Mouse (Mus musculus) thymus, postnatal 0 days (tissue): ENCODE results near the gene Fgf22. TPM values are rescaled to one million over a fixed set of nuclear protein-coding genes. Genes with fewer than 3 reads are reported as not detected.

Source experiments
- DNase-seq: peaks from one replicate; pipeline ENCODE4 v3.0.0-alpha.2; 2015; ENCODE audit warnings: low spot score
- polyA plus RNA-seq: library from polyadenylated mRNA; unstranded; fragments of >200 nt; fragmentation: Nextera tagmentation; extraction: Ambion mirVana; gene quantifications from 2 replicates; pipeline ENCODE4 v1.2.1, GENCODE M21; 2015

Fgf22 gene
- polyA plus RNA-seq, 1 experiment from 2014 or later, result 0.23 TPM

DNA sequence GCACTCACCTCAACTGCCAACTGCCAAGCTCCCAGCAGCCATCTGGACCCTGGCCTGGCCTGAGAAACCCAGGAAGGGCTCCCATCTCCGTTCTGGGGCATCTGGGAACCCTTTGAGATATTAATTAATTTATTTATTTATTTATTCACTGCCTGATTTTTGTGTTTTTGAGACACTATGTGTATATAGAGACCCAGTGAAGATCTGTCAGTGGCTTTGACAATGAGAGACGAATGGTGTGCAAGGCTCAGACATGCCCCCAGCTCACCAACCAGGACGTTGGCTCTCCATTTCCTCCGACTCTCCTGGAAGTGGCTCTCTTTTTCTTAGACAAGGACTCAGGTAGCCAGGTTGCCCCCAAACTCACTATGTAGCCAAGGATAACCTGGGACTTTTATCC is 36.0 kb downstream of the Fgf22 start, which contains the start of gene Prss57:
Gene Prss57, minus strand, starts transcription at position 101 of the 400 bp plus-strand sequence.
- no peak for DNase-seq

DNA sequence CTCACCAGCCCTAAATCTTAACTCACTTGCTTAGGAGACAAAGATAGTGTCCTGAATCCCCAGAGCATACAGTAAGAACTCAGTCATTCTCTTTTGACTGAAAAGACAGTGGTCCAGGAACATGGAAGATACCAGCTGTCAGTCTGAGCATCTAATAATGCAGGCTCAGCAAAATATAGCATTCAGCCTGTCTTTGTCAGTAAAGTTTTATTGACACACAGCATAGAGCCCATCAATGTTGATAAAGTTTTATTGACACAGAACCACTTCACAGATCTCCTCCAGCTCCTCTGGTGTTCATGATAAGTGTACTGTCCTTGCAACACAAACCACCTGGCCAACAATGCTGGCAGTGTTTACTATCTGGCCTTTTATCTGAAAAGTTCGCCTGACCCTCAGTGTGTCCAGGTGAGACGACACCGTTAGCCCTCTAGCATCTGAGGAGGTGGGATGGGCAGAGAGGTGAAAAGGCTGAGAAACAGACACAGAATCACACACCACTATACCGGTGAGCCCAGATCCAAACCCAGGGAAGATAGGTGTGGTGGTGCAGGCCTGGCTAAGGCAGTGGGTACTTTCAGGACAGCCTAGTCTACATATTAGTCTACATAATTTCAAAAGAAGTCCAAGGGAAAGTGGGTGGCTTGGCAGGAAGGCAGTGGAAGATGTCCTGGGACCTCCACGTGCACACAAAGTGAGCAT is 37.6 kb downstream of the Fgf22 start:
- DNase-seq, result no peak

DNA sequence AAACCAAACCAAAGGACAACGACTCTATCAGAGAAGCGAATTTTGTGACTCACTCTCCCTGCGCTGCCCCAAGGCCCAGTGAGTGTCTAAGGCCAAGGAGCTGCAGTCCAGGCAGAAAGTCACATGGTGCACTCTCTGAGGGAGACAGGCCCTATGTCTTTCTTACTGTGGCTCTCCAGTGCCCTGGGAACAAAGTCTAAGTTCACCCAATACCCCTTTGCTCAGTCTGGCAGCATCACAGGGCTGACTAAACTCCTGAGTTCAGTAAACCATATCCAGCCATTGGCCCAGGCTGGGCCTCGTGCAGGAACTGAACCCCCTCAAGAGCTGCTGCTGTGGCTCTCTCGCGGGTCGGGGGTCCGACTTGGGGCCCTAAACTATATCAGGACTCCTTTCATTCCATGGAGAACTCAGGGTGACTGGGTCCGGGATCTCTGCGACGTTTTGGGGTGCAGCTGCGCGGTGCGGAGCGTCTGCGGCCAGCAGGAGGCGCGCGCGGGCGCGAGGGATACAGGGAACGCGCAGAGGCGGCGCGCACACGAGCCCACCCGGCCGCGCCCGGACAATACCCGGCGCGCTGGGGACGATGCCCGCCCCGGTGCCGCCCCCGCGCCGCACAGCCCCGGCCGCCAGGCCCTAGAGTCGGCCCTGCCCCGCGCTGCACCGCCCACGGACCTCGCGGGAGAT is 38.3 kb downstream of the Fgf22 start, which contains the start of gene Palm:
Gene Palm, plus strand, starts transcription at position 522 of the 687 bp plus-strand sequence.
- peak; percentile 83 for DNase-seq

DNA sequence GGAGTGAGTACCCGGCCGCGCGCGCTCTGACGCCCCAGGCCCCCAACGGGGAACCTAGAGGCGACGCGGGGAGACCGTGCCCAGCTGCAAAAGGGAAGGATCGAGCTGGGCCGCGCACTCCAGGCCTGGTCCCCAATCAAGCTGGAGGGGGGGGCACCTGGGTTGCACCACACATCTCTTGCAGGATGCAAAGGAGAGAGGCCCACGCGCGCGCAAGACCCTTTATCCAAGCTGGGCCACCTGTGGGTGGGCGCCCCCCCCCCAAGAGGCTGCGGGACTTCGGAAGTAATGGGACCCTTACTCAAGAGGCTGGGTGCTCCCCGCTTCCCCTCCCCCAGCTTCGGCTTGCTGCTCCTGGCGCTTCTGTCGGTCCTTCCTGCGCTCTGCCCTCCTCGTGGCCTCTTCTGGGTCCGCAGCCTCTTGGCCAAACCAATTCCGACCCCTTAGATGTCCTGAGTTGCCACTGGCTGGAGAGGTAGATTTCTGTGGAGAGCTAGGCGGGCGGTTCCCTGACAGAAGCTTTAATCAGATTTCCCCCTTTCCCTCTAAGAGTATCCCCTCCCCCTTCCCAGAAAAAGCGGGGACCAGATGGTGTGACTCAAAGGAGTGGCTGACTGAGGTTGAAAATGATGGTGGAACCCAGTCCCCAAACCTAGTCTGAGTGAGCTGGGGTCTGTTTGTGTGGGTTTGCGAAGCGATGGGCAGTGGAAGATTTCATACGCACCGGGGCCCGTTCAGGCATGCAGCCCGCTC is 39.0 kb downstream of the Fgf22 start:
- DNase-seq, result no peak

DNA sequence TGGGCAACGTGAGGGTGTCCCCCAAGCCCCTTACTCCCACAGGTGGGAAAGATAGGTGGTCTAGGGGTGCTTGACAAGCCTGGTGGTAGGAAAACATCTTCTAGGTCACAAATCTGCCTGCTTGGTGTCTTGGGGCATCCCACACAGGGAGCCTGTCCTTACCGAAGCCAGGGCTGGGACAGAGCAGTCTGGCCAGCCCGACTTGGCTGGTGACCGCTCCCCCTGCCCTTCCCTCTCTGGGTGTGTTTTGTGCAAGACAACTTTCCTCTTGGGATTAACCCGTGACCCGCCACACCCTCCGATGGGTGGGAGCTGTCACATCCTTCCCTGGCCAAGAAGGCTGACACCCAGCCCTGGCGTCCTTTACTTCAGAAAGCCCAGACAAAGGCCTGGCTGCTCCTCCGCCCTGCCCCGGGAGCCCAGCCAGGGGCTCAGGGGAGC is 39.6 kb downstream of the Fgf22 start:
- DNase-seq, result no peak

DNA sequence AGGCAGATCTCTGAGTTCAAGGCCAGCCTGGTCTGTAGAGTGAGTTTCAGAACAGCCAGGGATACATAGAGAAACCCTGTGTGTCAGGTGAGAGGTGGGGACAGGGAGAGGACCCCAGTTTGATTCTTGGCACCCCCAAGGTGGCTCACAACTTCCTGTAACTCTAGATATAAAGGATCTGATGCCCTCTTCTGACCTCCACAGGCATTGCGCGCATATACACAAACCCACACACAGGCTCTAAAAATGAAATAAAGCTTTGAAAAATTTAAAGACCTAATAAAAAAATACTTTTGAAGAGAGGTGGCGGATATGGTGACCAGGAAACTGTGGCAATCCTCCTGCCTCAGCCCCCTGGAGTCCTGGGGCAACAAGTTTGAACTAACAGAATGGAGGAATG is 41.0 kb downstream of the Fgf22 start:
- no peak for DNase-seq

DNA sequence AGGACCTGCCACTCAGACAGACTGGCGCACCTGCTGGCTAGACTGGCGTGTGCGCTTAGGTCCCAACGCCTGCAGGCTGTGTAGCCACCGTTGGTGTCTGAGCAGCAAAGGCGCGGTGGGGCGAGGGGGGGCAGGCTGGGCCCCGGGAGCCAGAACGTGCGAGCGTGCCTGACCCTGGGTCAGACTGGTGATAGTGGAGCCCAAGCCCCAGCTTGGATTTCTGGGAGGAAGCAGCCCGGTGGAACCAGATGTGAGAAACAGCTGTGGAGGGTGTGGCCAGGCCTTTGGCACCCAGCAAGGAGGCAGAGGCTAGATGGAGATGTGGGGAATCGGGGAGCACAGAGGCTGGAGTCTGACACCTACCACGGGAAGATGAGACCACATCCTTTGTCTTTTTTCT is 42.5 kb downstream of the Fgf22 start:
- peak; percentile 52 for DNase-seq

DNA sequence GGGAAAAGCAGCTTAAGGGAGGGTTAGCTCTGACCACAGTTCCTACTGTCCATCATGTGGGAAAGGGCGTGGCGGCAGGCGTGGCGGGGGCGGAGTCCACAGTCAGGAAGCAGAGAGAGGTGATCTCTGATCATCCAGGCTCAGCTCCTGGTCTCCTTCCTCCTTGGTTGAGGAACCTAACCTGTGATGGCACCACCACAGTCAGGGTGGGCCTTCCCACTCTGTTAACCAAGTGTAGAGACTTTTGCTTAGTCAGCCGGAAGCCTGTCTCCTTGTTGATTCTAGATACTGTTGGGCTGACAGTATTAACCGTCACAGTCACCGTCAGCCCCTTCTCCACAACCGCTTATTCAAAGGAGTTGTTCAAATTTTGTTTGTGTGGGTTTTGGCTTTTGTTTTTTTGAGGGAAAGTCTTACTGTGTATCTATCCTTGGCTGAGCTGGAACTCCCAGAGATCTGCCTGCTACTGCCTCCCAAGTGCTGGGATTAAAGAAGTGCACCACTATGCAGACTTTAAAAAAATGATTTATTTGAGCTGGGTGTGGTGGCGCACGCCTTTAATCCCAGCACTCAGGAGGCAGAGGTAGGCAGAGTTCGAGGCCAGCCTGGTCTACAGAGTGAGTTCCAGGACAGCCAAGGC is 43.5 kb downstream of the Fgf22 start:
- DNase-seq, result peak; percentile 54

DNA sequence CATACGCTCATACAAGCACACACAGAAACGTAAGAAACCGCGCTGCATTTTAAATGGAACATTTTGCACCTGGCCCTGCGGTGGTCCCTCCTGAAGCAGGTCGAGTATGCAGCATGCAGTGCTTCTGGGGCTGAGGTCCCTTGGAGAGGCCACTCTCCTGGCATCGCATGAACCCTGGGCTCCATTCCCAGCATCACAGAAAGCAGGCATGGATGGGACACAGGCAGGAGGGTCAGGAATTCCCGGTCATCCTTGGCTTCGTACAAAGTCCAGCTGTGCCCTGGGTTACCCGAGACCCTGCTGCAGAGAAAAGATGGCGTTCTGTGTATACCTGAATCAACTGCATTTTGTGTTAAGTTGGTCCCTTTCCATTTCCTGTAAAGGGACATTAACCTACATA is 45.6 kb downstream of the Fgf22 start:
- DNase-seq, result no peak

DNA sequence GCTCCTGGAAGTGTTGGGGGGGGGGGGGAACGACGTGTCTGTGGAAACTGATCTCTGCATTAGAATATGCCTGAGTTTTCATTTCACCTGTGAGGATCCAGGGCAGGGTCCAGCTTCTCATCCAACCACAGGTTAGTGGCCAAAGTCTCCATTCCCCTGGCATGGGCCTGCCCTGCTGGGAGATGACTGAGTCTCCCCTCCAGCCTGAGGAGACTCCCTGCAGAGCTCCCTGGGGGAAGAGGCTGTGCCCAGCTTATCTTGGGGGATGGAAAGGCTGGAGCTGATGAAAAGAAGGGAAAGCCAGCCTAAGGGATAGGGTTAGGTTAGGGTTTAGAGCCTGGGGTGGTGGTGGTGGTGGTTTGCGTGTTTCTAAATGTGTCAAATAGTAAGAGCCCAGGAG is 47.0 kb downstream of the Fgf22 start:
- no peak for DNase-seq

DNA sequence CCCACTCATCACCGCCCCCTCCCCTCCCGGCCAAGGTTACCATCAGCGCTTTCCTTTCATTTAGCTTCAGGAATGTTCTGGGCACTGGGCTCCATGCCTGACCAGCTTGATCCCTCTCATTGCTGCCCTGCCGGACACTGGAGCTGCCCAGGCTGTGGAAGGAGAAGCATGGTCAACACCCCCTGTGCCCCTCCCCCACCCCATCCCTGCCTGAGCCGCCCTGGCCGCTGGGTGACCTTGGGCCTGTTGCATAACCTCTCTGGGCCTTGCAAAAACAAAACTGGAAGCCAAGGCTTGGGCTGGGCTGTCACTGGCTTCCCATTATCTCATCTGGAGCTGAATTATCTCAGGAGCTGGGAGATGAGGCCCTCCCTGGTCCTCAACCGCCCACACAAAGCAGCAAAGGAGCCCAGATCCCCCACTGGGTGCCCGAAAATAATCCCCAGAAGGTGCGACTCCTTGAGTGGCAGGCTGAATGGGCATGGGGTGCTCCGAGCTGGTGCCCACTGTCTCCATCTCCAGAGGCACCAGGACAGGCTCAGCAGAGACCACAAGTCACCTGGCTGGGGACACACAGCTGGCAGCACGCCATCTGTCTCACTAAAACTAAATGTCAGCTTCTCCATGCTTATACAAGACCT is 47.6 kb downstream of the Fgf22 start:
- no peak for DNase-seq

DNA sequence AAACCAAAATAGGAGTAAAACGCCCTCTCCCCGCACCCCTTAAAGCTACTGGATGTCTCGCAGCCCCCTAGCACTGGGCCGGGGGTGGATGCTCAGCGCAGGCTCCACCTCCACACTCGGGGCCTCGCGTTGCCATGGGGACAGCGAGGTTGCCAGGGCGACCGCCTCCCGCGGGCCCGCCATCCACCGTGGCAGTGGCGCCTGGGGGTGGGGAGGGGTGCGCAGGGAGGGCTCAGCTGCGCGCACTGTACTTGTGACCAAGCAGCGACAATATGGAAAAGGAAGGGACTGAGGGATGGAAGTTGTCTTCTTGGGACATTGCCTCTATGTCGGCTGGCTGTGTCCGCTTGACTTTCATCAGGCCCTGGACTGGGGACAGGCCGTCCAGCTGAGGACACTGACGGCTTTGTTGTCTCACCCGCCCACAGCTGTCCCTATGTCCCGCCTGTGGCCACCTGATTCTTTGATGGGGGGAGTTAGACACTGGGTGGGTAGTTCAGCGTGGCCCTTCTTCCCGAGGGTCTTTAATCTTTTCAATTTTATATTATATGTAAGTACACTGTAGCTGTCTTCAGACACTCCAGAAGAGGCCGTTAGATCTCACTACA is 48.9 kb downstream of the Fgf22 start:
- no peak for DNase-seq

DNA sequence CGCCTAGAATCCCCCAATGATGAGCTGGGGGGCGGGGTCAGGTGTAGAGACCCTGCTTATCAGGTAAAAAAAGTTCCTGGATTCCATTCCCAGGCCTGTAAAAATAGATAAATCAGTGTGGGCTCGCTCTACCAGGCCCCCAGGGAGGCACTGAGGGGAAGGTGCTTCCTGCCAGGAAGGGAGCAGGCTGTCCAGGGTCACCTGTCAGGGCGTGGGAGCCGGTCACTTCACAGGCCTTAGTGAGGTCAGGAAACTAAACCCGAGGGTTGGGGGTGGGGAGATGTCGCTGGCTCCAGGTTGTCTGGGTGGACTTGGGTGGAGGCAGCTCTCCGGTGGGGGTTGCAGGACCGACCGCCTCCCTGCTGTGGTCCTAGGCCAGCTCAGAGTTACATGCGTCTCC is 50.8 kb downstream of the Fgf22 start:
- DNase-seq, result no peak

DNA sequence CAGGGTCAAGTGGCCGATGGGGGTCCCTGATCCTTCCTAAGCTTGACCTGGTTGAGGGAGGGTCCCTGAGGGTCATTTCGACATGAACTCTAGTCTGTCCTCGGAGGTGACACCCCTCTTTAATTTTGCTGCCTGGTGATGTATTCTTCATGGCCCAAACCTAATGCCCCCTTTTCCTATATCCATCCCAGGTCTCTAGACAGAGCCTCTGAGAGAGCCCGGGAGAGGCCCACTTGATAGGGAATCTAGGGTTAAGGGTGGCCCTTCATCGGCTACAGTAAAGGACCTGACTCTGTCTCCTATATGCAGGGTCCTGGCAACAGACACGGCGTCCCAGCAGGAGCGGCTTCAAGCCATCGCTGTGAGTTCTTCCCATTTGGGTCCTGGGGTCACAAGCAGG is 51.5 kb downstream of the Fgf22 start:
- DNase-seq, result no peak

DNA sequence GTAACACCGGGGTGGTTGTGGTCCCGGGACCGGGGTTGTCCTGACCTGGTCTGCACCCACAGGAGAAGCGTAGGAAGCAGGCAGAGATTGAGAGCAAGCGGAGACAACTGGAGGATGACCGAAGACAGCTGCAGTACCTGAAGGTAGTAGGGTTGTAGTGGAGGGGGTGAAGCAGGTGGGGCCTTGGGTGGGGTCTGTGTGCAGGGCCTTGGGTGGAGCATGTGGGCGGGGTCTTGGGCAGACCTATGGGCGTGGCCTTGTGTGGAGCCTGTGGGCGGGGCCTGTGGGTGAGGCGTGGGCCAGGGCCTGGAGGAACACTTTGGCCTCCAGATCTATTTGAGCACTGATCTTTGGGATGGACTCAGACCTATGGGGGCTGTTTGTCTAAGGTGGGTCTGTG is 52.1 kb downstream of the Fgf22 start:
- no peak for DNase-seq

DNA sequence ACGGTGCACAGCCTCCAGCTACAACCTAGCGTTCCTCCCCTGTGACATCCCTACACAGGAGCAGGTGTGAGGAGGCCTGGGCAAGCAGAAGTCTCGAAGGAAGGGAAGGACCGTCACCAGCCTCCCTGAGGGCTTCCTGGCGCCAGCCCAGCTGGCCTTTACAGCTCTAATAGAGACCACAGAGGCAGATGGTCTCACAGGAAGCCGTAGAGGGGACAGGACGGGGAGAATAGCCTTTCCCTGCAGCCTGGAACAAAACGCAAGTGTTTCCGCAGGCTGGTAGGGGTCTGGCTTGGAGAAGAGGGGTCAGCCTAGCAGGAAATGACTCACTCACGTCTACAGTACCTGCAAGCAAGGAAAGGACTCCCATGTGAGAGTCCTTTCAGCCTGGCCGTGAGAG is 53.0 kb downstream of the Fgf22 start:
- DNase-seq, result no peak
